Mouse (Mus musculus): ENCODE results near the gene Acss2. TPM values are rescaled to one million over a fixed set of nuclear protein-coding genes. Genes with fewer than 3 reads are reported as not detected.

Gene Acss2
- total RNA-seq (2021), result 10 to 100 TPM; 27.0 to 31.2 TPM
- long read RNA-seq, experiment 1, transcript Acss2-203 (19 exons, 2,145 nt), result major isoform, 21 of 23 reads
- long read RNA-seq, experiment 1, partial matches to known transcripts, result 0 of 23 reads
- long read RNA-seq, experiment 1, other reads (novel, unspliced or antisense), result 2 of 23 reads
- long read RNA-seq, experiment 2, transcript Acss2-203 (19 exons, 2,145 nt), result major isoform, 38 of 51 reads
- long read RNA-seq, experiment 2, partial matches to known transcripts, result 5 of 51 reads
- long read RNA-seq, experiment 2, other reads (novel, unspliced or antisense), result 3 of 51 reads

GRCm38 (mm10) chr2:155517455-155518423 is at the start of gene Acss2, which contains the start of gene Ggt7:
Gene Acss2, plus strand, starts transcription at chr2:155517948.
Gene Ggt7, minus strand, starts transcription at chr2:155518237.
- peak; percentile 99 for DNase-seq

DNA sequence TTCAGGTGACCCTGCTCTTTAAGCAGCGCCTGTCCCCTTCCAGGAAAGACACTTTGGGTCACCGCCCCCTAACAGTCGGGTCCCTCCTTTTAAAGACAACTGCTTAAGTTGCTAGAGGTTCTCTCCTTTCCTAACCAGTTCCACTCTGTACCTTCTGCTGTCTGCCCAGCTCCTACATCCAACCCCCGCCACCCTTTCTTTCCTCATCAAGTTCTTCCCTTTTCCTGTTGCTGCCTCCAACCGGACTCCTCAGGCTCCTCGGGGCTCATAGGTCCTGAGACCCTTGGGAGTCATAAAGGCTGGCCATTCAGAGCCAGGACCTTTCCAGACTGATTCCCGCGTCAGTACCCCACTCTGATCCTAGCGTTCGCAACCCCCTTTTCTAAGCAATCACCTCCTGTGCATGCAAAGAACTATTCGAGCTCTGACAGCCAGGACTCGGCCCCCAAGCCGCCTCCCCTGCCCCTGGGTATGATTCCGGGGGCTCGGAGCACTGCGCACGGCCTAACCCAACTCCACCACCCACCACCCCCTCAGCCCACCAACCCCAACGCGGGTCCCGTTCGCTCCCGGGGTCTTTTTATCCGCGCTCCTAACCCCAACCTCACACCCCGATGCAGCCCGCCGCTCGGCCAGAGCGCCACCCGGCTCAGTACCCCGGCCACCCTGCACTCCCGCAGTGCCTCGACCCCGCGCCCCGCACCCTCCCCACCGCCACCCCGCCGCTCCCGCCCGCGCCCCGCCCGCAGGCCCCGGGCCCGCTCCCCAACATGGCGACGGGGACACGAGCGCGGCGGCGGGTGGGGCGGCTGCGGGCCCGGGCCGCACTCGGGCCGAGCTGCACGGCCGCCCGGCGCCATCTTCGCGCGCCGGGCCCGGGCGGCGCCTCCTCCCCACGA is 44.8 kb upstream of the Acss2 start:
- peak; percentile 42 for DNase-seq

GRCm38 (mm10) chr2:155473570-155474088 is 44.1 kb upstream of the Acss2 start, which contains the start of gene Ncoa6:
Gene Ncoa6, minus strand, starts transcription at chr2:155473894.
- peak; percentile 81 for DNase-seq

GRCm38 (mm10) chr2:155482021-155482420 is 35.7 kb upstream of the Acss2 start:
- no peak for DNase-seq

- DNase-seq, result no peak
Observed at GRCm38 (mm10) chr2:155490998-155491397, 26.8 kb upstream of the Acss2 start.

GRCm38 (mm10) chr2:155502596-155502995 is 15.2 kb upstream of the Acss2 start:
- no peak for DNase-seq

DNA sequence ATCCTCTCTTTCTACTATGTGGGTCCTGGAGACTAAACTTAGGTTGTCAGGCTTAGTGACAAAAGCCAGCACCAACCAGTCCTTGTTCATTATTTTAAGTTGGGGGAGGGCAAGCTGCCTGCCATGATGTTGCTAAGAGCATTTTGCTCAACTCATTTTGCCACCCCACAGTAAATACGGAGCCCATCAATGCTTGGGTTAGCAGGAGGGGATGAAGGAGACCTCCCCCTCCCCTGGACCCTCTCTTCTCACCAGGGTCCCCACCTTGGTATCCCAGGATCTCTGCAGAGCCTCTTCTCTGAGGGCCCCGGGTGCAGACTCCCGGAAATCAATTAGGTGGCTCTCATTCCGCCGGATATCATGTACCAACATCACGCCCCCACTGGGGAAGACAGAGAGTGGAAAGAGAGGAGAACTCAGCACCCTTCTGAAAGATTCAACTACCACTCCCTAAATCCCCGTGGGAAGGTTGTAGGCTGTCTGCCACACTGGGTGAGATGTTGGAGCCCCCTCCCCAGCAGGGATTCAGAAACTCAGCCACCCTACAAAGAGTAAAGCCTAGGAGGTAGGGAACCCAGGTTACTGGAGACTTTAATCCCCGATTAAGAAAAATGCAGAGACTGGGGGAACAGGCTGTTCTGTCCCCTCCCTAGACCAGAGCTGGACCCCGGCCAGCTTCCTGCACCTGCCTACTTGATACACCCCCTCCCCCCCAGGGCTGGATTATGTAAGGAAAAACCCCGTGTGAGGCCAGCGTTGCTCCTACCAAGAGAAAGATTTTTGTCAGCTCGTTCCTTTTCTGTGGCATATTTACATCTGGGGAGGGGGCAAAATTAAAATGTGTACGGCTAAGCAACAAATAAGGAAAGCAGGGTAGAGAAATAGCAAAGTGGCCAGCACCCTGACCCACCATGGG is 13.1 kb upstream of the Acss2 start:
- DNase-seq, result no peak

GRCm38 (mm10) chr2:155505811-155506210 is 11.9 kb upstream of the Acss2 start:
- no peak for DNase-seq

GRCm38 (mm10) chr2:155507721-155508470 is 9.9 kb upstream of the Acss2 start:
- DNase-seq, result no peak

- peak; percentile 21 for DNase-seq
Observed at GRCm38 (mm10) chr2:155512479-155512878, 5.3 kb upstream of the Acss2 start.

DNA sequence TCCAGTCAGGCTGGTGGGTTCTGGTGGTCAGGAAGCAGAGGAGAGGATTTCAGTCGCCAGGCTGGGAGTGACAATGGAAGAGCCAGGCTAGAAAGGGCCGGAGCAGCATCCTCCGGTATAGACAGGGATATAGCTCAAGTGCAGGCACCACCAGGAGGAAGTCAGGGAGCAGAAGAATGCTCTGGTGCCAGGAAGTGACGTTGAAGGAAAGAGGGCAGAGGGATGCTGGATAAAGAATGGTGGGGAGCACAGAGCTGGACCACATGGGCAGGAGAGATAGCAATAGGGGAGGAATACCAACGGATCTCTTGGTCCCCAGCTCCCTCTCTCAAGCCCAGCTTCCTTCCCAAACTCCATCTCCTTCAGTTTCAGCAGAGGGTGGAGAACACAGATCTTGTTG is 4.2 kb upstream of the Acss2 start:
- no peak for DNase-seq

DNA sequence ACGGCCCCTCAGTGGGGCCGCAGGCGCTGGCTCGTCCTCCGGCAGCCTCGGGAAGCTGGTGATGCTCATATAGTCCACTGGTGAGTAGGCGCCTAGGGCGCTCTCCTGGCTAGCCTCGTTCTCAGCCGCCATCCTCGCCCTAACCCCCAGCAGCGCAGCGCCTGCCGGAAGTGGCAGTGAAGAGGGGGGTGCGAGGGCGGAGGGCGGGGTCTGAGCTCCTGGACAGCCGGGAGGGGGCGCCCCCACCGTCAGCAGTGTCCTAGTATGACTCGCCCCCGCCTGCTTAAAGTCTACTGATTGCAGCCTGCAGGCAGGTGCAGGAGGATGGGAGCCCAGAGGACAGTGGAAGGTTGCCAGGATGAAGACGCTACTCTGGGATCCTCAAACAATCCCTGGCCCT is 3.1 kb upstream of the Acss2 start:
- peak; percentile 73 for DNase-seq

DNA sequence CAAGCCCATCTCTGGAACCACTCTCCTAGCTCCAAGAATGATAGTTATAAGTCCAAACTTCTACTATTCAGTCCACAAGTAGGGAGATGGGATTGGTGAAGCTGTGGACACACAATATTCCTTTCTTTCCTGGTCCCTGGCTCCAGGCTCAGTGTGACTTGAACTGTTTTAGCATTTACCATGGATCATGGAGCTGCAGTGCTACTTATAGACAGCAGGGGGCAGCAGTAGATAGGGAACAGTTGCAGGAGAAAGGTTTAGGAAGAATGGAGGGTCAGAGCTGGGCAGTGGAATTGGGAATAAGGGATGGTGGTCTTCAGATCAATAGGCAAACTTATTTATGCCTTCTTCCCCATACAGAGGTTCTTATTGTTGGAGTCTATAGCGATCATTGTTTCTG is 1.8 kb upstream of the Acss2 start:
- DNase-seq, result peak; percentile 31

DNA sequence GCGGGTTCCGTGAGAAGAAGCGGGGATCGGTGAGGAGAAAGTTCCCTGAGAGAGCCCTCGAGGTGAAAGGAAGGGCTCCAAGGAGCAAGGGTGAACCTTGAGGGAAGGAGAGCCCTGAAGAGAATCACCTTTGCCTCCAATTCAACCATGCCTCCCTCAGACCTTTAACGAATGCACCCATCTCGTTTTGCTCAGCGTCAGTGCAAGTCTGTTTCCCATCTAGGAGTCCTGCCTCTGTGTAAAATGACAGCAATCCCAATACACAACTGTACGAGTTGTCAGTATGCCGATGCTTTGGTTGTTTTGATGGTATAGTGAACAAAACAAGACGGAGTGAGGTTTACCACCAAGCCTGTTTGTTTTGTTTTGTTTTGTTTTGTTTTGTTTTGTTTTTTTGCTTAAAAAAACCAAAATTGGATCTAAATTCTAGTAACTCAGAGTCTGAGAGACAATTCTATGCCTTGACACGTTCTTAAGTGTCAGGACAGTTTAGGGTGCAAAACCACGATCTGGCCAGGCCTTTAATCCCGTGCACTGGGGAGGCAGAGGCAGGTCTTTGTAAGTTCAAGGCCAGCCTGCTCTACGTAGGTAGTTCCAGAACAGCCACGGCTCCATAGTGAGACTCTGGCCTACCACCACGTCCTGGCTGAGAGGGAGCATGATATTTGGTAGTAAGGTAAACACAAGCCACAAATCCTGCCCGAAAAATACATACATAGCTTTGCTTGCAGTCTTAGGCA is 953 bp downstream of the Acss2 start:
- no peak for DNase-seq

- no peak for DNase-seq
Observed at GRCm38 (mm10) chr2:155523706-155524105, 6.0 kb downstream of the Acss2 start.

GRCm38 (mm10) chr2:155524378-155524777 is 6.6 kb downstream of the Acss2 start:
- DNase-seq, result no peak

DNA sequence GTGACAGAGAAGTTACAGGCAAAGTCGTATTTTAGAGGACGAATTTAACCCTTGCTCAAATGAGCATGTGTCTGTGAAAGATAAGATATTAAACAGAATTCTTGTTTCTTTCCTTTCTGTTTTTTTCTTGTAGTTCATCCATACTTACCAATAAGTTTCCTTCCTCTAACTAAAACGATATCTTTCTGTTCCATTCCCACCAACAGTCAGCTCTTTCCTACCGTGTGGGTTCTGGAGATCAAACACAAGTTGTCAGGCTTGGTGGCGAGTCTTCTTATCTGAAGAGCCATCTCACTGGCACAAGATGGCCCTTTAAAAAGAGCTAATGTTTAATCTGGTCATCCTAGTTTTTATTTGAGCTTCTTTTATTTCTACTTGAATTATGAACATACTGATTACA is 9.6 kb downstream of the Acss2 start:
- no peak for DNase-seq

DNA sequence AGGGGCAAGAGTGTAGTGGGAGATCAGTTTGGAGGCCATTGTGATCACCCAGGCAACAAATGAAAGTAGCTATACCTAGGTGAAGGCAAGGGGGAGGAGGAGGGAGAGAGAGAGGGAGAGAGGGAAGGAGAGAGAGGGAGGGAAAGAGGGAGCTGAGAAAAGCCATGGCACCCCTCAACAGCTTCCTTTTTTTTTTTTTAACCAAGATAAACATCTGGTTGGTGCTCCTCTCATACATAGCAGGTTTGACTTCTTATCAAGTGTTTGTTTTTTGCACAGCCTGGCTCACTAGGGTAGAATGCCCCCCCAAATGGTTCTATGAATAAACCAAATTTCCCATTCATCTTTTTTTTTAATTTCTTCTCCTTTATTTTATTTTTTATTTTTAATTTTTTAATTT is 18.5 kb downstream of the Acss2 start:
- DNase-seq, result no peak

Measured in gastrocnemius, postnatal 25 days (tissue).